Mouse (Mus musculus): ENCODE results near the gene Acbd6. TPM values are rescaled to one million over a fixed set of nuclear protein-coding genes. Genes with fewer than 3 reads are reported as not detected.

Gene Acbd6
- polyA plus RNA-seq, 1 experiment from 2014 or later = 70.8 TPM

DNA sequence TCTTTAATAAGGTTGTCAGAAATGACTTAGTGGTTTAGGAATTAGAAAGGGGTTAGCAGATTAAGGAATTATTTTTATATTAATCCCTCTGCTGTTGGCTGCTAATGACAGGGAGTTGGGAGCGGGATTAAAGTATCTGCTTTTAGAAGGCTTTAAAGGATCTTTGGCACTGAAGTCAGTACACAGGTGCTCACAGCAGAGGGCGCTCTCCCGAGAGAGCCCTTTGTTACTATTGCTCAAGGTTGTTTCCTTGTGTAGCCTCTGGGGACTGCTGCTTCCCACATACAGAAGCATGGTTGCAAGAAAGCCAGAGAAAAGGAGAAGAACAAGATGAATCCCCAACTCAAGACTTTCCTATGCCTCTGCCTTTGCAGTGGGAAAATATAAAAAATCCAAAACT is 6.8 kb downstream of the Acbd6 start:
- H3K9ac ChIP-seq = no peak overlapping the region
- no peak for ATAC-seq (ENCODE audit: borderline replicate concordance, extremely low read depth, low FRiP score, low TSS enrichment)
- WGBS = 31% methylated on average over 3 of the region's 3 CpGs
- peaks cover 31% of the 10 kb centered on the region for H3K36me3 ChIP-seq
- H3K4me1 ChIP-seq = no peaks in the 10 kb centered on the region
- no peak overlapping the region for H3K4me2 ChIP-seq
- no peak overlapping the region for H3K4me3 ChIP-seq
- no peaks in the 10 kb centered on the region for H3K9me3 ChIP-seq
- no peak overlapping the region for H3K27ac ChIP-seq
- H3K27me3 ChIP-seq = no peaks in the 10 kb centered on the region

DNA sequence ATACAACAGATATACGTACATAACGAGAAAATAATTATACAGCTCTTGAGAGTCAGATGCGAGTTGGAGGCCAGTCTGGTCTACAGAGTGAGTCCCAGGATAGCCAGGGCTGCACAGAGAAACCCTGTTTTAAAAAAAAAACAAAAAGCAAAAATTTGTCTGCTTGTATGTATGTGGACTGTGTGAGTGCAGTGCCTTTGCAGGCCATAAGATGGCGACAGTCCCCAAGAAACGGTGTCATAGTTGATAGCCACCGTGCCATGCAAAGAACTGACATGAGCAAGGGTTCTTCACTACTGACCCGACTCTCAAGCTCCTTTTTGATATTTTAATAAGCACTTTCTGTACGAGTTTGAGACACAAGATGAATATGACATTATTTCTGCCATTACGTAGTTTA is 10.2 kb downstream of the Acbd6 start:
- WGBS = 93% methylated on average over 9 of the region's 9 CpGs
- Histone ChIP-seq H3K4me2 (no peak overlapping the region), H3K4me1 (no peaks in the 10 kb centered on the region), H3K4me3 (no peak overlapping the region), H3K9me3 (no peaks in the 10 kb centered on the region), H3K36me3 (peaks cover 39% of the 10 kb centered on the region), H3K27me3 (no peaks in the 10 kb centered on the region), H3K27ac (no peak overlapping the region), H3K9ac (no peak overlapping the region)
- ATAC-seq (ENCODE audit: borderline replicate concordance, extremely low read depth, low FRiP score, low TSS enrichment) = no peak

DNA sequence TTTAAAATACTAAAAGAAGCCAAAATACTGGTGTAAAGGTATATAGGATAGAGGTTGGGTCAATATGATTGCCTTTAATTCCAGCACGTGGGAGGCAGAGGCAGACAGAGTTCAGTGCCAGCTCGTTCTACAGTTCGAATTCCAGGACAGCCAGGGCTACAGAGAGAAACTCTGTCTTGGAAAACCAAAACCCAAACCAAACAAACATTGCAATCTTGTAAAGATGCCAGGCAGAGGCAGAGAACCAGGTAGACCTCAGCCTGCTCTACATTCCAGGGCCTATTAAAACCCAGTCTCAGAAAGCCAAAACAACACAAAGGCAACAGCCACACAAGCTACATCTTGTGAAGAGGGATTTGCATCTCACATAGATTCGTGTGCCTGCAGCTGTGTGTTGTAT is 11.4 kb downstream of the Acbd6 start:
- no peak overlapping the region for H3K4me2 ChIP-seq
- ATAC-seq (ENCODE audit: borderline replicate concordance, extremely low read depth, low FRiP score, low TSS enrichment) = no peak
- H3K27me3 ChIP-seq = no peaks in the 10 kb centered on the region
- H3K4me1 ChIP-seq = no peaks in the 10 kb centered on the region
- 87% methylated on average over 4 of the region's 4 CpGs for WGBS
- H3K9me3 ChIP-seq = no peaks in the 10 kb centered on the region
- no peak overlapping the region for H3K27ac ChIP-seq
- H3K4me3 ChIP-seq = no peak overlapping the region
- peaks cover 39% of the 10 kb centered on the region for H3K36me3 ChIP-seq
- no peak overlapping the region for H3K9ac ChIP-seq

DNA sequence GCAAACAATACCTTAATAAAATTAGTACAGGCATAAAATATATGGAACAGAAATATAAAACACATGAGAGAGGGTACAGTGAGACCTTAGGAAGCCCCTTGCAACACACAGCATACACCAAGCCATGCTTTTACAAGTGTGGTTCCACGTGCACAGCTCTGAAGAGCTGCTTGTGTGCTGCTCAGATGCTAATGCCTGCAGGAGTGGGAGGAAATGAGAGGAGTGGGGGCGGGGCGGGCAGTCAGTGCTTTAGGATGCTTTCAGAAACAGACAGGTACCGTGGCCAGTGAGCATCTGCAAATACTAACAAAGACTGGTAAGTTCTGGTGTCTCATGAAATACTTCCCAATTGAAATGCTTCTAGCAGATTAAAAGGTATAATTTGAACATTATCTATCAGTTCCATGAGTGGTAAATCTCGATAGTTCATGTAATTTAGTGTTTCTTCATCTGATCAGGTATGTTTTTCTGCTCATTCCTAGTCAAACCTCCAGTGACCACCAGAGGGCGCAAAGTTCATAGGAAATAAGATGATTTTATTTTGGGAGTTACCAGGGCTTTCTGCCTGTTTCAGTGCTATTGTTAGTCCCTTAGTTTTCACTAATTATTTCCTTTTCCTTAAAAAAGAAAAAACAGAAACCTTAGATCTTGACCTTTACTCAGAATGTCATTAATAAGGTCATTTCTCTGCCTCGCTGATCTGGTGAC is 17.2 kb downstream of the Acbd6 start:
- no peaks in the 10 kb centered on the region for H3K27me3 ChIP-seq
- no peak overlapping the region for H3K27ac ChIP-seq
- H3K9me3 ChIP-seq = no peaks in the 10 kb centered on the region
- WGBS = 32% methylated on average over 7 of the region's 7 CpGs
- no peak overlapping the region for H3K4me3 ChIP-seq
- no peak overlapping the region for H3K4me2 ChIP-seq
- H3K4me1 ChIP-seq = no peaks in the 10 kb centered on the region
- H3K36me3 ChIP-seq = 0 out of 2 replicates have a peak, but pooled peaks cover 7% of the 10 kb centered on the region
- ATAC-seq (ENCODE audit: borderline replicate concordance, extremely low read depth, low FRiP score, low TSS enrichment) = no peak
- H3K9ac ChIP-seq = no peak overlapping the region

DNA sequence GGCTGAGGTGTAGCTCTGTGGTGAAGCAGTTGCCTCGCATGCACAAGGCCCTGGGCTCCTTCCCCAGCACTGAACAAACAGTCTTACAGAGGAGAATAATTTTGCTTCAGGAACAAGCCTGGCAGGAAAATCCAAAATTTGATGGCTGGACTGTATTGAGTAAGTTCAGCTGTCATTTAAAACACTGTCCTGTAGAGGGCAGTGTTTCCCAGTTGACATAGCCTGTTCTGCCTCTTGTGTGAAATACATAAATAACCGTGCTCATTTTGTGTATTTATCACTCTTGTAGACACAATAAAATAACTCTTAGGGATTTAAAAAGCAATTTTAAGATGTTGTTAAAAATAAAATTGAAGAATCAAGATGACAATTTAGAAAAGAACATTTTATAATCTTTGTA is 18.5 kb downstream of the Acbd6 start:
- no peaks in the 10 kb centered on the region for H3K9me3 ChIP-seq
- no peak overlapping the region for H3K4me3 ChIP-seq
- H3K4me2 ChIP-seq = no peak overlapping the region
- H3K36me3 ChIP-seq = 0 out of 2 replicates have a peak, but pooled peaks cover 4% of the 10 kb centered on the region
- no peak overlapping the region for H3K27ac ChIP-seq
- no peak overlapping the region for H3K9ac ChIP-seq
- whole genome bisulfite sequencing = 13% methylated on average over 2 of the region's 2 CpGs
- ATAC-seq (ENCODE audit: borderline replicate concordance, extremely low read depth, low FRiP score, low TSS enrichment) = no peak
- H3K4me1 ChIP-seq = no peaks in the 10 kb centered on the region
- H3K27me3 ChIP-seq = no peaks in the 10 kb centered on the region

DNA sequence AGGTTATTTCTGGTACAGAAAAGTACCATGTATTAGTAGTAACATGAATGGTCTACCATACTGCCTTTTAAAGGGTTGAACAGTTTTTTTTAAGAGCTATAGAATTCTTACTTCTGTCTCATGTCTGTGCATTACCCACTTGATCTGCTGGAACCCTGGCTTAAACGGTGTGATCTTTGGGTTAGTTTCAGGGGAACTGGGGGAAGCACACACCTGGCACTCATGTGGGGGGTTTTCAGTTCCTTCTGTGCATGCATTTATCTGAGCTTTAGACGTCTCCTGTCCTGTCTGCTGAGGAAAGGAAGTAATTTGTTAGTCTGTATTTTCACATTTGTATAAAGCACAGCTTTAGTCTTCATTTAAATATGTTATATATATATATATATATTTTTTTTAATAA is 19.4 kb downstream of the Acbd6 start:
- no peak overlapping the region for H3K27ac ChIP-seq
- H3K4me1 ChIP-seq = no peaks in the 10 kb centered on the region
- no peaks in the 10 kb centered on the region for H3K27me3 ChIP-seq
- H3K9ac ChIP-seq = no peak overlapping the region
- ATAC-seq (ENCODE audit: borderline replicate concordance, extremely low read depth, low FRiP score, low TSS enrichment) = no peak
- WGBS = 66% methylated on average over 2 of the region's 2 CpGs
- H3K36me3 ChIP-seq = 0 out of 2 replicates have a peak, but pooled peaks cover 3% of the 10 kb centered on the region
- H3K4me2 ChIP-seq = no peak overlapping the region
- no peak overlapping the region for H3K4me3 ChIP-seq
- no peaks in the 10 kb centered on the region for H3K9me3 ChIP-seq

DNA sequence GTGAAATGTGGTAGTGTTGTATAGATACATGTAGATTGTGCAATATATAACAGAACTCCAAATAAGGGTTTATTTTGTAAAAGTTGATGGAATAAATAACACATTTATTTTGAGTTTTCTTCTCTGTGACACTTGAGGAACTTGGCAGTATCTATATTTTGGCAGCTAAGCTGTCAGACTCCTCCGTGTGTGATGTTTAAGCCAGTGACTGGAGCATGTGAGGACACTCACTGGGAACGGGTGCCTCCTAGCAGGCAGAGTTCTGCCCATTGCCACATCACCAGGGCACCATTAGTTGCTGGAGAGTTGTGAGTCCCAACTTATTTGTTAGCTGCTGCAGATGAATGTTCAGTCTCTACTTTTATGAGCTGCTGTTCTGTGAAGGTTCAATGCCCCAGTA is 30.0 kb downstream of the Acbd6 start:
- ATAC-seq (ENCODE audit: borderline replicate concordance, extremely low read depth, low FRiP score, low TSS enrichment) = no peak
- WGBS = 71% methylated on average over 2 of the region's 2 CpGs
- no peak overlapping the region for H3K4me3 ChIP-seq
- H3K4me2 ChIP-seq = no peak overlapping the region
- no peaks in the 10 kb centered on the region for H3K4me1 ChIP-seq
- H3K36me3 ChIP-seq = 0 out of 2 replicates have a peak, but pooled peaks cover 3% of the 10 kb centered on the region
- no peak overlapping the region for H3K9ac ChIP-seq
- no peaks in the 10 kb centered on the region for H3K27me3 ChIP-seq
- no peaks in the 10 kb centered on the region for H3K9me3 ChIP-seq
- H3K27ac ChIP-seq = no peak overlapping the region

DNA sequence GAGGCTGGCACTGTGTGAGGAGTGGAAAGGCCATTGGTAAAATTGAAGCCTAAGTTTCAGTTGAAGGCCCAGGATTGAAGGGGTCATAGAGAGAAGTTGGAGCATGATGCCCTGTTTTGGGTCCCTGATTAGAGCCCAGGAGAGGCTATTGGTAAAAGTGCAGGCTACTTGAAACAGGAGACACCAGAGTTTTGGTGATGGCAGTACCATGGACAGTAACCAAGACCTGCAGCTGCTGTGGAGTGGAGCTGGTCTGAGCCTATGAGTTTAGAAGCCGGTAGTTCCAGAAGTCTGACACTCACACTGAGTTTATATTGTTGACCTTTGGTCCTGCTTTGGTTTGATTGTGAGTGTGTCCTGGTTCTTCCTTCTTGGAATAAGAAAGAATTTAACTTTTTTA is 36.2 kb downstream of the Acbd6 start:
- Histone ChIP-seq H3K4me1 (no peaks in the 10 kb centered on the region), H3K36me3 (no peaks in the 10 kb centered on the region), H3K4me3 (no peak overlapping the region), H3K9ac (no peak overlapping the region), H3K27ac (no peak overlapping the region), H3K27me3 (no peaks in the 10 kb centered on the region), H3K4me2 (no peak overlapping the region), H3K9me3 (no peaks in the 10 kb centered on the region)
- WGBS = 29% methylated on average over 1 of the region's 1 CpGs
- ATAC-seq (ENCODE audit: borderline replicate concordance, extremely low read depth, low FRiP score, low TSS enrichment) = no peak

DNA sequence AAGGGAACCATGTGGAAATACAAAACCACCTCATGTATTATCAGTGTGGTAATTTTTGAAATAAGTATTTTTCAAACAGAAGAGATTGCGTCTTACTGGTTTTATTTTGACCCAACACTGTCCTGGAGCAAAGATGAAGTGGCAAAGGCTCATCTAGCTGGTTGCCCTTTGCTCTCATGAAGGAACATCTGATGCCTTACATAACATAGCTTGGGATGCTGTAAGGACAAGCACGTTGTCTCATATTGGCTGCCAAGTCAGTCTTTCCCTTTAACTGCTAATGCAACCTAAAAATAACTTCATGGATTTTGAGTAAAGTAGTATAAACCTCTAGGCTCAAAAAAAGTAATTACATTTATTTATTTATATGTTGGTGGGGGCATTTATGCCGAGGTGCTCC is 38.7 kb downstream of the Acbd6 start:
- no peak overlapping the region for H3K27ac ChIP-seq
- H3K9me3 ChIP-seq = no peaks in the 10 kb centered on the region
- H3K36me3 ChIP-seq = no peaks in the 10 kb centered on the region
- 83% methylated on average over 3 of the region's 3 CpGs for WGBS
- no peaks in the 10 kb centered on the region for H3K27me3 ChIP-seq
- H3K4me2 ChIP-seq = no peak overlapping the region
- H3K9ac ChIP-seq = no peak overlapping the region
- no peaks in the 10 kb centered on the region for H3K4me1 ChIP-seq
- no peak for ATAC-seq (ENCODE audit: borderline replicate concordance, extremely low read depth, low FRiP score, low TSS enrichment)
- no peak overlapping the region for H3K4me3 ChIP-seq

DNA sequence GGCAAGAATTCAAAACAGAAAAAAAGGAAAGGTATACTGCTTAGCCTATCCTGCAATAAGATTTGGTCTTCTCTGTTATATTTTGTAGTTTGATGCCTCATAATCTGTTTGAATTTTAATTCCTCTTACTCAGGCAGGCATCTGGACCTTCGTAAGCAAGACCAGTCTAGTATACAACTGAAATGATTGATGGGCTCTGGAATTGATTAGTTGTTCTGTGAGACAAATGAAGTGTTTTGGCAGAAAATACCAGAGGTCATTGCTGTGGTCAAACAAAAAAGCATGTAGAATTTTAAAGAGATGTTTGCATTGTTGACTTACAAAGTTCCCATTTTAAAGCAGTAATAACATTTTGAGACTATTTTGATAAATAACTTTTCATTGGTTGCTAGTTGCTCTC is 46.8 kb downstream of the Acbd6 start:
- WGBS = 40% methylated on average over 1 of the region's 1 CpGs
- ATAC-seq (ENCODE audit: borderline replicate concordance, extremely low read depth, low FRiP score, low TSS enrichment) = no peak
- Histone ChIP-seq H3K4me1 (no peaks in the 10 kb centered on the region), H3K4me2 (no peak overlapping the region), H3K27ac (no peak overlapping the region), H3K4me3 (no peak overlapping the region), H3K36me3 (no peaks in the 10 kb centered on the region), H3K27me3 (no peaks in the 10 kb centered on the region), H3K9ac (no peak overlapping the region), H3K9me3 (no peaks in the 10 kb centered on the region)

DNA sequence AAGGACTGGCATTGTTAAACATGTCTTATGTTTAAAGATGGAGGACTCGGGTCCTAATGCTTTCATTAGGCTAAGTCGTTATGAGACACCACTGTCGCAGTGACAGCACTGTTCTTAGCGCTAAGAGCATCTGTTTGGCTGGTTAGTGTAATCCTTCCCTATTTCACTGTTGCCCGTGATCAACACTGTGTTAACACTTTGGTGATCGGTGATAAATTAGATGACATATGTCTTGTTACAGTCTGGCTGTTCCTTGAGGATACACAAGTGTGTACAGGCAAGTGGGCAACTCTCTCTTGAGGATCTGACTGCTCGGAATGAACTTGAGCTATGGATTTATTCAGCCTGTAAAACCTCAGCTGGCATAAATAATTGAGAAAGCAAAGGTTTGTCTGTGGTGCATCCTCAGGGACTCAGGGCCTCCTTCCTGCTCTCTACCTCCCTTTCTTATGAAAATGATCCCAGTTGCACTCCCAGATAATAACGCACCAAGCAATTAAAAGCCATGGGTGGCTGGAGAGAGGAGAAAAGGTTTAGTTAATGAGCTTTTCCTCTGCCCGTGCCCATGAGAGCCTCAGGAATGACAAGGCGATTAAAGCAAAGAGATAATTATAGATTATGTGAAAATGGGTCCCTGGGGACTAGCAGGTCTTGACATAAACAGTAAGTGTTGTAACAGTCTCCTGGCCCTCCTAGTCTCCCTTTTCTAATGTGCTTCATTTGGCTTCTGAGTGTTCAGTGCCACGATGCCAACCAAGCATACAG is 47.7 kb downstream of the Acbd6 start:
- no peak for ATAC-seq (ENCODE audit: borderline replicate concordance, extremely low read depth, low FRiP score, low TSS enrichment)
- WGBS = 49% methylated on average over 11 of the region's 11 CpGs
- Histone ChIP-seq H3K4me1 (no peaks in the 10 kb centered on the region), H3K9me3 (no peaks in the 10 kb centered on the region), H3K36me3 (no peaks in the 10 kb centered on the region), H3K27me3 (no peaks in the 10 kb centered on the region), H3K4me2 (no peak overlapping the region), H3K4me3 (no peak overlapping the region), H3K27ac (no peak overlapping the region), H3K9ac (no peak overlapping the region)

DNA sequence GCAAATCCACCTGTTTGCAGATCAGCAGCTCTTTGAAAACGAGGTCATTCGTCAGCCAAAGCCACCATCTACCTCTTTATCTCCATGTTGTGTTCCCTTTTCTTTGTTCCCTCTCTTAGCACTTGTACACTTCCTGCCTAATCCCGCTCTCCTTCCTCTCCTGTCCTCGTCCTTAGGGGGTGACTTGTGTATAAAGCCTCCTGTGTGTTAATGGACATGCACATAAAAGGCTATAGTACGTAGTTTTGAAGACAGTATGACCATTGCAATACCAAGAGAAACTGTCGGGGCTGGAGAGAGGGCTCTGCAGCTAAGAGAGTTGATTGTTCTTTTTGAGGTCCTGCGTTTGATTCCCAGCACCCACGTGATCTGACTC is 48.2 kb downstream of the Acbd6 start:
- Histone ChIP-seq H3K9ac (no peak overlapping the region), H3K4me1 (no peaks in the 10 kb centered on the region), H3K4me3 (no peak overlapping the region), H3K36me3 (no peaks in the 10 kb centered on the region), H3K9me3 (no peaks in the 10 kb centered on the region), H3K4me2 (no peak overlapping the region), H3K27ac (no peak overlapping the region), H3K27me3 (no peaks in the 10 kb centered on the region)
- 72% methylated on average over 8 of the region's 8 CpGs for WGBS
- no peak for ATAC-seq (ENCODE audit: borderline replicate concordance, extremely low read depth, low FRiP score, low TSS enrichment)

Data from lung, embryonic 15.5 days (tissue).